In the genomic region with DNA sequence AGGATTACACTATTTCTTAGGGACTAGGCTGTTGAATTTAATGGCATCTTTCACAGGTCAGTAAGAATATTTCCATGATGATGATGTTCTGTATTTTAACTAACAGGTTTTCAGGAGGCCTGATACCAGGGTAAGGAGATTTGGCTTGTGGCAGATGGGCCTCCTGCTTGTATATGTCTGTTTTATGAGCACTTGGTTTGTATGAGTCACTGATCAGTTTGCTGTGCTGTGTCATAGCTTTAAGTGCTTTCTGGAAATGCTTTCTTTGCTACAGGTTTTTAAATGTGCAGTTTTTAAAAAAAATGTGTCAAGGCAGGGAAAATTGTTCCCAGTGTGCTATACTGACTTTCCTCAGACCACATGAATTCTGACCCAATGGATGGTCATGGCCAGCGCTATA, we compare ENCODE assay signal across 27 mouse cellular contexts.
"Had no signal": no experiment of that assay in that cellular context is flagged by ENCODE, and none has a peak within 500 bp of the region (broad histone marks: within the 10 kb centered on the region; RNA-seq: fewer than 3 reads in every experiment).

No protein-coding gene starts in this region.

- H3K36me3 ChIP-seq: heart, embryonic 13.5 days; heart, embryonic 15.5 days; hindbrain, embryonic 15.5 days; kidney, embryonic 15.5 days; limb, embryonic 10.5 days; limb, embryonic 12.5 days; liver, embryonic 13.5 days had no signal

- H3K4me1 ChIP-seq: heart, embryonic 13.5 days; heart, embryonic 15.5 days; hindbrain, embryonic 13.5 days; hindbrain, embryonic 15.5 days; kidney, embryonic 15.5 days; limb, embryonic 10.5 days; limb, embryonic 12.5 days; liver, embryonic 13.5 days had no signal

- H3K27ac ChIP-seq: heart, adult 2 months; heart, embryonic 13.5 days; heart, embryonic 15.5 days; hindbrain, embryonic 13.5 days; hindbrain, embryonic 15.5 days; hindbrain, postnatal 0 days; kidney, embryonic 15.5 days; kidney, postnatal 0 days; left cerebral cortex, adult 2 months; limb, embryonic 10.5 days; limb, embryonic 12.5 days; liver, embryonic 13.5 days had no signal

- H3K4me3 ChIP-seq: heart, adult 2 months; heart, embryonic 13.5 days; heart, embryonic 15.5 days; hindbrain, embryonic 13.5 days; hindbrain, embryonic 15.5 days; kidney, embryonic 15.5 days; left cerebral cortex, adult 2 months; limb, embryonic 10.5 days; limb, embryonic 12.5 days; liver, embryonic 13.5 days had no signal

- H3K27me3 ChIP-seq: heart, embryonic 13.5 days; heart, embryonic 15.5 days; hindbrain, embryonic 13.5 days; hindbrain, embryonic 15.5 days; liver, embryonic 13.5 days had no signal

- DNase-seq: gastrocnemius, postnatal 14 days; gastrocnemius, postnatal 36 days; heart, adult 11 months; heart, adult 2 months; heart, postnatal 14 days; heart, postnatal 36 days; kidney, adult 11 months; kidney, adult 2 months; kidney, adult 9 months; kidney, postnatal 14 days; kidney, postnatal 36 days; layer of hippocampus, adult 9-11 months; liver; liver, embryonic 13.5 days had no signal

- H3K4me2 ChIP-seq: heart, embryonic 11.5 days; heart, embryonic 13.5 days; heart, embryonic 15.5 days; hindbrain, embryonic 13.5 days; hindbrain, embryonic 15.5 days; kidney, embryonic 15.5 days; limb, embryonic 12.5 days; liver, embryonic 11.5 days; liver, embryonic 13.5 days had no signal

- H3K9ac ChIP-seq: heart, embryonic 13.5 days; heart, embryonic 15.5 days; hindbrain, embryonic 13.5 days; hindbrain, embryonic 15.5 days; kidney, embryonic 15.5 days; limb, embryonic 12.5 days; liver, embryonic 13.5 days had no signal

- ATAC-seq: hindbrain, postnatal 0 days; intestine, embryonic 16.5 days had no signal

- H3K9me3 ChIP-seq: heart, embryonic 13.5 days; heart, embryonic 15.5 days; hindbrain, embryonic 13.5 days; hindbrain, embryonic 15.5 days; kidney, embryonic 15.5 days; limb, embryonic 10.5 days; limb, embryonic 12.5 days; liver, embryonic 13.5 days had no signal
